Mouse (Mus musculus) C2C12 (cell line): Measurements from ENCODE around the gene Plcxd3.

Source experiments
- CEBPB ChIP-seq: IDR thresholded peaks from one replicate; pipeline ENCODE4 v1.6.1; 2011; ENCODE audit warnings: low read depth, mild to moderate bottlenecking, control low read depth, moderate library complexity
- CTCF ChIP-seq: IDR thresholded peaks from one replicate; pipeline ENCODE4 v1.5.1; 2011; ENCODE audit not compliant: control insufficient read depth, insufficient read depth, insufficient read length
- MAX ChIP-seq: IDR thresholded peaks from one replicate; pipeline ENCODE4 v1.6.1; 2011; ENCODE audit warnings: mild to moderate bottlenecking, control low read depth
- MYOD1 ChIP-seq: IDR thresholded peaks from one replicate; pipeline ENCODE4 v1.6.1; 2011; ENCODE audit warnings: low read depth; ENCODE audit not compliant: control insufficient read depth, insufficient read length
- MYOG ChIP-seq: IDR thresholded peaks from one replicate; pipeline ENCODE4 v1.6.1; 2011; ENCODE audit not compliant: control insufficient read depth, insufficient read length; ENCODE audit errors: extremely low read depth
- USF1 ChIP-seq: IDR thresholded peaks from one replicate; pipeline ENCODE4 v1.6.1; 2011; ENCODE audit warnings: low read depth, mild to moderate bottlenecking, control low read depth, moderate library complexity

- no peak for TF ChIP-seq CTCF
- no peak for TF ChIP-seq MYOG
- no peak for TF ChIP-seq USF1
- no peak for TF ChIP-seq MAX
- TF ChIP-seq MYOD1 = no peak
- no peak for TF ChIP-seq CEBPB
Measured at GRCm38 (mm10) chr15:4440081-4440480, 64.8 kb downstream of the Plcxd3 start.
